ENCODE assay signal across 22 mouse cellular contexts in genomic region chr1:43130219-43130981, GRCm38 (mm10). TPM values are rescaled to one million over a fixed set of nuclear protein-coding genes. Genes with fewer than 3 reads are reported as not detected.
DNase-seq lines count a peak whose midpoint lies in the region; ATAC-seq and TF ChIP-seq lines count a peak whose summit lies in the region.
"Had no signal": no experiment of that assay in that cellular context is flagged by ENCODE, and none has a peak within 500 bp of the region (broad histone marks: within the 10 kb centered on the region; RNA-seq: fewer than 3 reads in every experiment).

No protein-coding gene starts in this region.

- peaks cover 19% of the 10 kb centered on the region for H3K36me3 ChIP-seq in heart, embryonic 11.5 days (ENCODE audit: control insufficient read depth, insufficient read depth, low read length)
- H3K36me3 ChIP-seq: midbrain, embryonic 15.5 days had no signal

- no peaks in the 10 kb centered on the region for H3K9me3 ChIP-seq in heart, embryonic 11.5 days (replicated peaks; ENCODE audit: control insufficient read depth, low read length)
- H3K9me3 ChIP-seq: heart, embryonic 15.5 days; hindbrain, embryonic 13.5 days; midbrain, embryonic 15.5 days; neural tube, embryonic 15.5 days had no signal

- H3K9ac ChIP-seq in heart, embryonic 11.5 days (ENCODE audit: low read depth, low read length): no peak overlapping the region
- H3K9ac ChIP-seq: heart, embryonic 15.5 days; hindbrain, embryonic 13.5 days; midbrain, embryonic 15.5 days; neural tube, embryonic 15.5 days had no signal

- TF ChIP-seq POLR2A in brain, embryonic 14.5 days (IDR thresholded peaks at IDR 0.05; ENCODE audit: borderline replicate concordance, extremely low read depth, insufficient read depth, insufficient read length, poor library complexity, severe bottlenecking): no peak

- no peak overlapping the region for H3K27ac ChIP-seq in heart, embryonic 11.5 days (ENCODE audit: low read depth, low read length)
- peak overlapping the region; percentile 51; the same call in 1 of the 2 replicates for H3K27ac ChIP-seq in layer of hippocampus, adult 2 months
- H3K27ac ChIP-seq: heart, embryonic 15.5 days; hindbrain, embryonic 13.5 days; midbrain, embryonic 15.5 days; neural tube, embryonic 15.5 days had no signal

- peak; percentile 81 for DNase-seq in heart, adult 11 months
- DNase-seq in layer of hippocampus, adult 2 months (ENCODE audit: low spot score in 2 of 2): peak; percentile 41 to 43
- no peak for DNase-seq in layer of hippocampus, postnatal 10 days (ENCODE audit: low spot score in 2 of 2)
- DNase-seq in brain, embryonic 14.5 days (ENCODE audit: low read depth): peak; percentile 31
- peak; percentile 43 to 45 for DNase-seq in layer of hippocampus, postnatal 36 days
- DNase-seq in adrenal gland, adult 18-20 months (ENCODE audit: low spot score in 2 of 2): no peak
- DNase-seq: adrenal gland, adult 8-10 months; cerebellum, adult 11 months; cerebellum, postnatal 10 days; gastrocnemius, postnatal 36 days; kidney, adult 2 months; kidney, postnatal 10 days; lung, adult 18-20 months; lung, postnatal 14 days; thymus, postnatal 14 days had no signal

- H3K4me1 ChIP-seq in heart, embryonic 11.5 days (ENCODE audit: control insufficient read depth, insufficient read depth, low read length): peaks cover 17% of the 10 kb centered on the region
- H3K4me1 ChIP-seq: hindbrain, embryonic 13.5 days; midbrain, embryonic 15.5 days; neural tube, embryonic 15.5 days had no signal

- no peak for TF ChIP-seq CTCF in layer of hippocampus, adult 2 months (conservative IDR thresholded peaks at IDR 0.05)
- TF ChIP-seq CTCF in brain, embryonic 14.5 days (IDR thresholded peaks at IDR 0.05; ENCODE audit: borderline replicate concordance, extremely low read depth, insufficient read depth, insufficient read length): no peak

- H3K4me3 ChIP-seq in heart, embryonic 11.5 days (ENCODE audit: low read depth, low read length): no peak overlapping the region
- H3K4me3 ChIP-seq in layer of hippocampus, adult 2 months: no peak overlapping the region
- H3K4me3 ChIP-seq: heart, embryonic 15.5 days; hindbrain, embryonic 13.5 days; midbrain, embryonic 15.5 days; neural tube, embryonic 15.5 days had no signal

- 69% methylated on average over 5 of the region's 5 CpGs for WGBS in heart, embryonic 11.5 days (ENCODE audit: insufficient replicate concordance)

- H3K4me2 ChIP-seq in heart, embryonic 11.5 days: no peak overlapping the region
- H3K4me2 ChIP-seq: heart, embryonic 15.5 days; hindbrain, embryonic 13.5 days; liver, embryonic 11.5 days; midbrain, embryonic 15.5 days; neural tube, embryonic 15.5 days had no signal

- H3K27me3 ChIP-seq in heart, embryonic 11.5 days (ENCODE audit: control insufficient read depth, insufficient read depth, low read length): no peaks in the 10 kb centered on the region
- H3K27me3 ChIP-seq: heart, embryonic 15.5 days; hindbrain, embryonic 13.5 days; midbrain, embryonic 15.5 days; neural tube, embryonic 15.5 days had no signal

- no peak for ATAC-seq in heart, embryonic 11.5 days (replicated peaks; ENCODE audit: insufficient number of reproducible peaks, low FRiP score, low TSS enrichment)
- ATAC-seq: inflammation-experienced regulatory T-cells, adult 6 months had no signal

RNA-seq across cellular contexts. Expression of gene AI597479, which starts 31.9 kb away (rescaled TPM):
- polyA plus RNA-seq in heart, embryonic 11.5 days (2014; fragmentation: Nextera tagmentation; extraction: Ambion mirVana): 22.4 and 29.8 TPM in 2 replicates
- 10 to 100 TPM; 24.2 to 26.8 TPM for total RNA-seq in layer of hippocampus, adult 2 months (2021)
- total RNA-seq in layer of hippocampus, postnatal 10 days (2021): 10 to 100 TPM; 22.2 to 23.0 TPM
- 32.3 and 33.8 TPM in 2 replicates for polyA plus RNA-seq in brain, embryonic 14.5 days (2012; rRNA removed)
- 10 to 100 TPM; 25.1 to 25.2 TPM for total RNA-seq in layer of hippocampus, postnatal 36 days (2021)
- total RNA-seq in adrenal gland, adult 18-20 months (2021): 10 to 100 TPM; 18.8 to 19.4 TPM

RNA-seq across cellular contexts. Expression of gene Tgfbrap1, which starts 32.0 kb away (rescaled TPM):
- polyA plus RNA-seq in heart, embryonic 11.5 days (2014; fragmentation: Nextera tagmentation; extraction: Ambion mirVana): 8.6 and 8.7 TPM in 2 replicates
- total RNA-seq in layer of hippocampus, adult 2 months (2021): 10 to 100 TPM; 26.8 to 42.4 TPM
- 10 to 100 TPM; 29.4 to 41.7 TPM for total RNA-seq in layer of hippocampus, postnatal 10 days (2021)
- polyA plus RNA-seq in brain, embryonic 14.5 days (2012; rRNA removed): 30.4 and 36.0 TPM in 2 replicates
- 10 to 100 TPM; 38.0 to 40.6 TPM for total RNA-seq in layer of hippocampus, postnatal 36 days (2021)
- 10 to 100 TPM; 26.8 to 31.6 TPM for total RNA-seq in adrenal gland, adult 18-20 months (2021)

Comparison
In these comparisons a context has a peak if more than half of its experiments do, and no peak if none do; other contexts are left out.
1. DNase-seq: peak in heart, adult 11 months (single experiment), layer of hippocampus, adult 2 months (2 of 2), brain, embryonic 14.5 days (single experiment) and layer of hippocampus, postnatal 36 days (2 of 2); none in layer of hippocampus, postnatal 10 days (0 of 2) and adrenal gland, adult 18-20 months (0 of 2).